Mouse (Mus musculus) heart, embryonic 14.5 days (tissue): ENCODE measurements around the gene Srsf9. TPM values are rescaled to one million over a fixed set of nuclear protein-coding genes. Genes with fewer than 3 reads are reported as not detected.
A peak's percentile ranks its signal among the peaks of the same experiment; 100 is the strongest.
"Not testable (repeated sequence)": the region's sequence is repeated elsewhere in the genome, so short reads cannot be mapped to it uniquely, and the experiment has no call there.

Experiments used
- ATAC-seq: fragments of 200-750 bp; cut with Nextera tagmentation; 2 replicates; pipeline ENCODE4 v1.8.0; 2017; ENCODE audit warnings: low read depth, moderate TSS enrichment; ENCODE audit not compliant: insufficient number of reproducible peaks, insufficient read depth, low FRiP score
- H3K27ac ChIP-seq, 2 experiments: fragments of 200-500 bp in 1 of 2; fragments of 300-500 bp in 1 of 2; sonication (generic) in 1 of 2; replicated peaks in 1 of 2; 2 replicates each; pipeline ENCODE4 v1.5.1; 2012 to 2014; ENCODE audit warnings: low read depth in 2 of 2, low read length in 2 of 2, control low read depth in 1 of 2, mild to moderate bottlenecking in 1 of 2, mixed read lengths in 1 of 2; ENCODE audit not compliant: control insufficient read depth in 1 of 2, insufficient read depth in 1 of 2
- H3K27me3 ChIP-seq: fragments of 300-500 bp; sonication (generic); 2 replicates; pipeline ENCODE4 v1.6.1; 2014; ENCODE audit warnings: mild to moderate bottlenecking, low read length, control low read depth; ENCODE audit not compliant: control insufficient read depth, insufficient read depth
- H3K36me3 ChIP-seq: fragments of 300-500 bp; sonication (generic); 2 replicates; pipeline ENCODE4 v1.6.1; 2014; ENCODE audit warnings: mild to moderate bottlenecking, control low read depth, low read length, mixed read lengths; ENCODE audit not compliant: control insufficient read depth, insufficient read depth
- H3K4me1 ChIP-seq, 2 experiments: fragments of 200-500 bp in 1 of 2; fragments of 300-500 bp in 1 of 2; sonication (generic) in 1 of 2; 2 replicates each; pipeline ENCODE4 v1.6.1; 2012 to 2014; ENCODE audit warnings: low read length in 2 of 2, control low read depth in 1 of 2, mixed read lengths in 1 of 2; ENCODE audit not compliant: control insufficient read depth in 2 of 2, insufficient read depth in 2 of 2
- H3K4me2 ChIP-seq: fragments of 300-500 bp; sonication (generic); 2 replicates; pipeline ENCODE4 v1.6.1; 2014; ENCODE audit warnings: mild to moderate bottlenecking, low read length
- H3K4me3 ChIP-seq, 2 experiments: fragments of 200-500 bp in 1 of 2; fragments of 300-500 bp in 1 of 2; sonication (generic) in 1 of 2; 2 replicates each; pipeline ENCODE4 v1.5.1; 2012 to 2014; ENCODE audit warnings: low read length in 2 of 2, mild to moderate bottlenecking in 2 of 2, control low read depth in 1 of 2, low read depth in 1 of 2, moderate library complexity in 1 of 2; ENCODE audit not compliant: control insufficient read depth in 1 of 2, insufficient read depth in 1 of 2
- H3K9ac ChIP-seq: fragments of 300-500 bp; sonication (generic); 2 replicates; pipeline ENCODE4 v1.6.1; 2014; ENCODE audit warnings: mild to moderate bottlenecking, low read length
- H3K9me3 ChIP-seq: fragments of 300-500 bp; sonication (generic); 2 replicates; pipeline ENCODE4 v1.6.1; 2016; ENCODE audit warnings: low read length, control low read depth; ENCODE audit not compliant: control insufficient read depth
- WGBS: fragments of 180-500 bp; shearing (Covaris S2); extraction: QIAGEN DNeasy Blood & Tissue Kit; methylation state at CpG from one replicate; pipeline ENCODE4 v1.1.7; 2014; 5-methylcytosine and 5-hydroxymethylcytosine counted together
- polyA plus RNA-seq: library from polyadenylated mRNA; unstranded; fragments of >200 nt; fragmentation: Nextera tagmentation; extraction: Ambion mirVana; gene quantifications from 2 replicates; pipeline ENCODE4 v1.2.1, GENCODE M21; 2014

The Srsf9 gene
- polyA plus RNA-seq, 1 experiment from 2014 or later = 104 TPM

DNA sequence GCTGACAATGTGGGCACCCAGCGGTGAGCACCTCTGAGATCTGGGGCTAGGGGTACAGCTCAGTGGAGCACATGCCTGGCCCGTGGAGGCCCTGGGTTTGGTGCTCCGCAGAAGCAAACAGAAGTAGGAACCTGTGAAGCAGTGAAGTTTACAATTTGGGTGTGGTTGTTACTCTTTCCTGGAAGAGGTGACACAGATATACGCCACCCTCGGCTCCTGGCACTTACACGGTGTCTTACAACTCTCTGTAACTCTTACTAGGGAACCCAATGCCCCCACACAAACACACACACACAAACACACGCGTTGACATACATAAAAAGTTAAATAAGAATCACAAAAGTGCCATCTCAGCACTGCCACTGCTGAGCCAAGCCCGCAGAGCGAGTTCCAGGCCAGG, 30.6 kb upstream of the Srsf9 start:
- Histone ChIP-seq H3K27me3 (no peaks in the 10 kb centered on the region), H3K4me1 (peaks cover 4 to 18% of the 10 kb centered on the region in 2 experiments), H3K4me2 (no peak overlapping the region), H3K36me3 (peaks cover 70% of the 10 kb centered on the region), H3K27ac (peak overlapping the region in 1 of 2 experiments; percentile 9; a peak in 1 of 4 replicates), H3K9me3 (no peaks in the 10 kb centered on the region), H3K4me3 (no peak overlapping the region), H3K9ac (no peak overlapping the region)
- WGBS = 79% methylated on average over 10 of the region's 10 CpGs
- ATAC-seq = no peak

- WGBS = 1% methylated on average over 46 of the region's 46 CpGs
- Histone ChIP-seq H3K27ac (peak overlapping the region; percentile 74 to 89), H3K9ac (peak overlapping the region; percentile 89), H3K36me3 (peaks cover 45% of the 10 kb centered on the region), H3K9me3 (no peaks in the 10 kb centered on the region), H3K4me2 (peak overlapping the region; percentile 83), H3K4me1 (peaks cover 4 to 24% of the 10 kb centered on the region in 2 experiments), H3K4me3 (peak overlapping the region; percentile 82 to 97), H3K27me3 (no peaks in the 10 kb centered on the region)
- no peak; the same call in 1 of the 2 replicates for ATAC-seq
Measured at GRCm38 (mm10) chr5:115300035-115300744, 26.8 kb upstream of the Srsf9 start.

DNA sequence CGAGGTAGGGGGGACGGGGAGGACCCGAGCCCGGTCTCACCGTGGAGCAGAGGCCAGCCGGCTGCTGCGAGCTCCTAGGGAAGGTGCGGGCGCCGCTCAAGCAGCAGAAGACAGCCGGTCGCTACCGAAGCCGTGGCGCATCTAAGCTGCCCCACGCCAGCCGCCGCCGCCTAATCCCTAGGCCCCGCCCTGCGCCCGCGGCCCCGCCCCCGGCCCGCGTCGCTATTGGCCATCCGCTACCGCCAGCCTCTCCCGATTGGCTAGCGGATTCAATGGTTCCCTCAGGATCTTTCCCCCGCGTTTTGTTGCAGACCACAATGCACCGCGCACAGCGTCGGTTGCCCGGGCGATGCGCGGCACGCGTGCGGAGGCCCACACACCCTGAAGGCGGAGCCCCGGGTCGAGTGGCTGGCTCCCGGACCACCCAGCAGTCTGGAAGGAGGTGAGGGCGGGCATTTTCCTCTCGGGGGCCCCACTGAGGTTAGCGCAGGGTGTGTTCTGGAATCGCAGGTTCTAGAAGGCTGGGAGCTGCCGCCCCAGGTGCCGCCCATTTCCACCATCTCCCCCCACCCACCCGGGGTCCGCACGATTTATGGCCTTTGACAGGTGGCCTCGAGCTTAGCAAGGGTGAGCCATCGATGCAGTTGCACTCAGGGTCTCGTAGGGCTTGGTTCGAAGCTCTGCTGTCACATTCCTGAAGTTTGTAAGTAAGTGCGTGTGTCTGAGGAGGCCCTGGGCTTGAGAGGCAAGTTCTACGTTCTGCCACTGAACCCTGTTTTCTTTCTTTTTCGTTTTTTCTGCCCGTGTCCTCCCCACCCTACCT, 26.0 kb upstream of the Srsf9 start, which contains the start of gene Dynll1:
Dynll1 (minus strand) TSS at position 208 of the 823 bp plus-strand sequence.
- H3K4me3 ChIP-seq = peak within 1 kb of the TSS; percentile 82 to 97
- ATAC-seq = peak; percentile 99
- peak within 1 kb of the TSS; percentile 83 for H3K4me2 ChIP-seq
- WGBS = under 1% methylated on average over 62 of the region's 66 CpGs
- no peaks in the 10 kb centered on the region for H3K9me3 ChIP-seq
- H3K9ac ChIP-seq = peak within 1 kb of the TSS; percentile 89
- no peaks in the 10 kb centered on the region for H3K27me3 ChIP-seq
- peaks cover 37% of the 10 kb centered on the region for H3K36me3 ChIP-seq
- peak within 1 kb of the TSS; percentile 74 to 89 for H3K27ac ChIP-seq
- H3K4me1 ChIP-seq = peaks cover 4 to 24% of the 10 kb centered on the region in 2 experiments

DNA sequence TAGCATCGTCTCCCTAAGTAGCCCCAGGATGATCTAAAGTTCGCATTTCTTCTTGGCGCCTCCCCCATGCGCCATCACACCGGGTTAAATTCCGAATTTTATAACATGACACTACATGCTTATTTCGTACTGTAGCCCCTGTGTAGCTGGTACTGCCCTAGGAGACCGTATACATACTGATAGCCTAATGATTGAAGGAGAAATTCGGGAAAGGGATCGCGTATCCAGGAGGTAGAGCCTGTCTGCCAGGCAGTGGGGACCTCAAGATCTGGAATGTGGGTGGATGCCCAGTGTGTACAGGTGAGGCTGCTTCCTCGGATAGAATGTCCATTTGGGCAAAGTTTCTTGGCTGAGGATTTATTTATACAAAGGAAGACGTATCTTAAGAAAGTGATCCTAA, 25.4 kb upstream of the Srsf9 start:
- Histone ChIP-seq H3K27ac (peak overlapping the region; percentile 6 to 65), H3K4me1 (peaks cover 4 to 24% of the 10 kb centered on the region in 2 experiments), H3K9me3 (no peaks in the 10 kb centered on the region), H3K4me3 (peak overlapping the region; percentile 47 to 82), H3K36me3 (peaks cover 31% of the 10 kb centered on the region), H3K27me3 (no peaks in the 10 kb centered on the region), H3K4me2 (peak overlapping the region; percentile 83), H3K9ac (peak overlapping the region; percentile 79)
- WGBS = 31% methylated on average over 13 of the region's 13 CpGs
- ATAC-seq = no peak

DNA sequence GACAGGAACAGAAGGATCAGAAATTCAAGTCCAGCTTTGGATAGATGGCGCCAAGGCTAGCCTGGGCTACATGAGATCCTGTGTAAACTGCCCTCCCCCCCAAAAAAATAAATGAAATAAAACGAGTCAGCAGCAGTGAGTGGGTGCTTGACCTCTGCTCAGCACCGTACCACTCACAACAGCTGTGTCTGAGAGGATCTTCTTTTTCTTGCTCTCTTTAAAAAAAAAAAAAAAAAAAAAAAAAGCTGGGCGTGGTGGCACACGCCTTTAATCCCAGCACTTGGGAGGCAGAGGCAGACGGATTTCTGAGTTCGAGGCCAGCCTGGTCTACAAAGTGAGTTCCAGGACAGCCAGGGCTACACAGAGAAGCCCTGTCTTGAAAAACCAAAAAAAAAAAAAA, 24.8 kb upstream of the Srsf9 start:
- not testable (repeated sequence) for H3K4me3 ChIP-seq, H3K27me3 ChIP-seq, ATAC-seq, H3K27ac ChIP-seq, H3K4me2 ChIP-seq, H3K9me3 ChIP-seq
- Histone ChIP-seq H3K36me3 (peaks cover 25% of the 10 kb centered on the region), H3K4me1 (peaks cover 4 to 24% of the 10 kb centered on the region in 2 experiments), H3K9ac (peak overlapping the region; percentile 79; the same call in 1 of the 2 replicates)
- WGBS = 83% methylated on average over 3 of the region's 7 CpGs

- H3K9me3 ChIP-seq = no peaks in the 10 kb centered on the region
- peak overlapping the region; percentile 19 to 41; a peak in 2 of 4 replicates for H3K27ac ChIP-seq
- H3K4me2 ChIP-seq = no peak overlapping the region
- no peak overlapping the region for H3K4me3 ChIP-seq
- no peak for ATAC-seq
- peaks cover 21 to 25% of the 10 kb centered on the region in 2 experiments for H3K4me1 ChIP-seq
- no peaks in the 10 kb centered on the region for H3K27me3 ChIP-seq
- no peaks in the 10 kb centered on the region for H3K36me3 ChIP-seq
- WGBS = 39% methylated on average over 4 of the region's 4 CpGs
- no peak overlapping the region for H3K9ac ChIP-seq
Measured at GRCm38 (mm10) chr5:115312354-115312753, 14.6 kb upstream of the Srsf9 start.

GRCm38 (mm10) chr5:115312816-115313667, 13.9 kb upstream of the Srsf9 start:
- 41% methylated on average over 10 of the region's 10 CpGs for WGBS
- Histone ChIP-seq H3K4me1 (peaks cover 27 to 32% of the 10 kb centered on the region in 2 experiments), H3K9me3 (no peaks in the 10 kb centered on the region), H3K4me2 (no peak overlapping the region), H3K4me3 (no peak overlapping the region), H3K27ac (peak overlapping the region; percentile 28 to 41; a peak in 2 of 4 replicates), H3K27me3 (no peaks in the 10 kb centered on the region), H3K36me3 (no peaks in the 10 kb centered on the region), H3K9ac (no peak overlapping the region)
- ATAC-seq = no peak
